Mouse (Mus musculus): ENCODE data around the gene Pltp.

DNA sequence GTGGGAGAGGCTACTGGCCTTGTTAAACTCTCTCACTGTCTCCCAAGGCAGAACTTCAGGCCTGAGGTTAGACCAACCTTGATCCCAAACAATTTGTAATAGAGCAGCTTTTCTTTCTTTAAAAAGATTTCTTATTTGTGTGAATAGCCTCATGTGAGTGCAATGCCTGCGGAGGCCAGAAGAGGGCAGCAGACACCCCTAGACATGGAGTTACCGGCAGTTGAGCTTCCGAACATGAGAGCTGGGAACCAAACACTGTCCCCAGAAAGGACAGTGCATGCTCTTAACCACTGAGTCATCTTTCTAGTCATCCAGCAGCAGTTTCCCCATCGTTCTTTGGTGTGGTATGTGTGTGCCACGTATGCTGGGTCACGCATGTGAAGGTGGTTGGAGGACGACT is 10.1 kb upstream of the Pltp start:
- TF ChIP-seq TAL1 (IDR thresholded peaks at IDR 0.05; ENCODE audit: low read length): no peak
- TF ChIP-seq MAX (IDR thresholded peaks at IDR 0.05; ENCODE audit: low read length): no peak
- TF ChIP-seq USF1 (IDR thresholded peaks at IDR 0.05; ENCODE audit: low read depth, low read length): no peak
- peak; percentile 64 to 87 (median 84) for TF ChIP-seq CTCF (IDR thresholded peaks at IDR 0.05 in 2 of 3, conservative IDR thresholded peaks at IDR 0.05 in 1 of 3; ENCODE audit: control insufficient read depth in 1 of 3, insufficient read depth in 1 of 3, low read depth in 2 of 3, low read length in 3 of 3, poor library complexity in 1 of 3, severe bottlenecking in 1 of 3)
